Mouse (Mus musculus) cerebellum, adult 2 months (tissue): ENCODE measurements around the gene Agfg1. TPM values are rescaled to one million over a fixed set of nuclear protein-coding genes. Genes with fewer than 3 reads are reported as not detected.

Experiments
- DNase-seq, 2 experiments: peaks; one replicate each; pipeline ENCODE4 v3.0.0; 2021
- H3K27ac ChIP-seq: fragments of 200-500 bp; 2 replicates; pipeline ENCODE4 v1.5.1; 2012; ENCODE audit warnings: low read length, control low read depth, inconsistent platforms; ENCODE audit not compliant: insufficient read depth
- H3K27me3 ChIP-seq: fragments of 200-500 bp; 2 replicates; pipeline ENCODE4 v1.6.1; 2012; ENCODE audit warnings: inconsistent platforms, mild to moderate bottlenecking, low read length, moderate library complexity; ENCODE audit not compliant: control insufficient read depth, insufficient read depth
- H3K4me1 ChIP-seq: fragments of 200-500 bp; 2 replicates; pipeline ENCODE4 v1.6.1; 2011; ENCODE audit warnings: low read length; ENCODE audit not compliant: control insufficient read depth, insufficient read depth
- H3K4me3 ChIP-seq: fragments of 200-500 bp; replicated peaks from 2 replicates; pipeline ENCODE3; 2011; ENCODE audit warnings: mild to moderate bottlenecking, low read depth, low read length, control low read depth; ENCODE audit not compliant: insufficient read depth
- CTCF ChIP-seq: fragments of 200-500 bp; IDR thresholded peaks from 2 replicates; pipeline ENCODE4 v1.5.1; 2011; ENCODE audit warnings: low read depth, mild to moderate bottlenecking, control low read depth, low read length, moderate library complexity, borderline replicate concordance; ENCODE audit not compliant: insufficient read depth
- POLR2A ChIP-seq: fragments of 200-500 bp; IDR thresholded peaks from 2 replicates; pipeline ENCODE4 v1.6.1; 2011; ENCODE audit warnings: low read length, control low read depth, borderline replicate concordance; ENCODE audit not compliant: insufficient read depth
- WGBS: fragments of 180-500 bp; shearing (Covaris S2); methylation state at CpG from one replicate; pipeline ENCODE4 v1.1.7; 2018; 5-methylcytosine and 5-hydroxymethylcytosine counted together
- polyA plus RNA-seq: library from polyadenylated mRNA; depleted of rRNA; stranded (reverse); fragments of >200 nt; gene quantifications from 2 replicates; pipeline ENCODE4 v1.2.3, GENCODE M21; 2012

Gene Agfg1
- polyA plus RNA-seq, 1 experiment, result 43.1 TPM

DNA sequence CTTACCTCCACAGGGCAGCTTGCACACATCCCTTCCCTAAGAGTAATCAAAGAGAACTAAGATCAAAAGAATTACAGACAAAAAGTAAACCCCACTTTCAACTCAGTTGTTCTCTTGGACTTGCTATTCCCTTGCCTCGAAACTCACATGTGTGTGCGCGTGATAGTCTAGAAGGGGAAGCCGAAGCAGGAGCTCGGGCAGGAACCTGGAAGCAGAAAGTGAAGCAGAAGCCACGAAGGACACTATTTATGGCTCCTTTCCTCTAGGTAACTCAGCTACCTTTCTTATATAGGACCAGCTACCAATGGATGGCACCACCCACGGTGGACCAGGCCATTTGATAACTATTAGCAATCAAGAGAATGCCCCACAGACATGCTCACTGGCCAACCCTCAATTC, 13.5 kb upstream of the Agfg1 start:
- no peaks in the 10 kb centered on the region; the same call in 1 of the 2 replicates for H3K4me1 ChIP-seq
- WGBS, result 92% methylated on average over 7 of the region's 7 CpGs
- TF ChIP-seq POLR2A (no peak), CTCF (no peak)
- H3K27ac ChIP-seq, result no peak overlapping the region
- no peak overlapping the region for H3K4me3 ChIP-seq
- no peaks in the 10 kb centered on the region for H3K27me3 ChIP-seq
- no peak for DNase-seq

DNA sequence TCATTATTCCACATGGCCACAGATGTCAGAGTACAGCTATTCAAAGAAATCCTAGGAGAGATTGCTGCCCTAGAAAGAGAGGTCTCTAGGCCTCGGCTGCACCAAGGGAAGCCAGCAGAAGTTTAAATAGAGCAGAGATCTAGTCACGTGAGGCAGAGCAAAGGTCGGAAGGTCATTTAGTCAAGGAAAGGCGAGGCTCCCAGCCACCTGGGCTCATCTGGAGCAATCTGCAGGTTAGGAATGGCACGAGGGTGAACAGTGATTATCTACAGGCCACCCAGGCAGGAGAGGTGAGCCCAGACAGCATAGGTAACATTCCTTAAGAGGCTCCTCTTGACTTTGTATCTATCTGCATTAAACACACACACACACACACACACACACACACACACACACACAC, 12.4 kb upstream of the Agfg1 start:
- no peaks in the 10 kb centered on the region for H3K27me3 ChIP-seq
- H3K4me3 ChIP-seq, result no peak overlapping the region
- WGBS, result 50% methylated on average over 5 of the region's 5 CpGs
- TF ChIP-seq POLR2A (no peak), CTCF (no peak)
- DNase-seq, result no peak
- H3K27ac ChIP-seq, result no peak overlapping the region
- no peaks in the 10 kb centered on the region; the same call in 1 of the 2 replicates for H3K4me1 ChIP-seq

GRCm38 (mm10) chr1:82830771-82831170, 8.5 kb upstream of the Agfg1 start:
- H3K27me3 ChIP-seq, result no peaks in the 10 kb centered on the region
- H3K27ac ChIP-seq, result no peak overlapping the region
- H3K4me3 ChIP-seq, result no peak overlapping the region
- H3K4me1 ChIP-seq, result no peaks in the 10 kb centered on the region
- 97% methylated on average over 1 of the region's 1 CpGs for WGBS
- TF ChIP-seq POLR2A (no peak), CTCF (no peak)
- no peak for DNase-seq

GRCm38 (mm10) chr1:82831547-82832240, 7.6 kb upstream of the Agfg1 start:
- H3K27me3 ChIP-seq, result no peaks in the 10 kb centered on the region
- no peak for DNase-seq
- WGBS, result 27% methylated on average over 9 of the region's 9 CpGs
- TF ChIP-seq CTCF (no peak), POLR2A (no peak)
- H3K4me3 ChIP-seq, result no peak overlapping the region
- peak overlapping the region; percentile 53; the same call in 1 of the 2 replicates for H3K27ac ChIP-seq
- H3K4me1 ChIP-seq, result no peaks in the 10 kb centered on the region

- Histone ChIP-seq H3K4me1 (no peaks in the 10 kb centered on the region), H3K4me3 (no peak overlapping the region), H3K27ac (no peak overlapping the region), H3K27me3 (no peaks in the 10 kb centered on the region)
- 42% methylated on average over 11 of the region's 11 CpGs for WGBS
- no peak for DNase-seq
- TF ChIP-seq POLR2A (no peak), CTCF (no peak)
Measured at GRCm38 (mm10) chr1:82832495-82833021, 6.7 kb upstream of the Agfg1 start.

- no peaks in the 10 kb centered on the region for H3K4me1 ChIP-seq
- H3K4me3 ChIP-seq, result no peak overlapping the region
- no peak overlapping the region for H3K27ac ChIP-seq
- 95% methylated on average over 2 of the region's 2 CpGs for WGBS
- TF ChIP-seq CTCF, result no peak
- TF ChIP-seq POLR2A, result no peak
- no peak for DNase-seq
- no peaks in the 10 kb centered on the region for H3K27me3 ChIP-seq
Measured at GRCm38 (mm10) chr1:82833501-82833900, 5.8 kb upstream of the Agfg1 start.

DNA sequence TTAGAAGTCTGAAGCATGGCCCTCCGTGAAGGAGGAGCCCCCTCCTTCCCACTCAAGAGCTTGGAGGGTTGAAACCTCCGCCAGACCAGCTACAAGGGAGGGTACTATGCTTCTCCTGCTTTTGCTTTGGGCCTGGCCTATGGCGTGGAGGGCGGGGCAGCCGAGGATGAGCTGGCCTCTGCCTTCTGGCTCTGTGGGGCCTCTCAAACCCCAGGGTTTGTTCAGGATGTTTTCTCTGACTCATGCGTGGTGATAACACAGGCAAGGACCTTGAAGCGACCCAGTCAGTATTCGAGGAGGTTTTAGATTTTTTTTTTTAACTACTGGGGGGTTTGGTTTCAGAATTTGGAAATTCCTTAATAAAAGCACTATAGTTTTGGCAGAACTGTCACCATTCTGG, 4.7 kb upstream of the Agfg1 start:
- H3K4me3 ChIP-seq, result no peak overlapping the region
- no peak for DNase-seq

More for the DNA sequence above, 4.7 kb upstream of the Agfg1 start:
- no peaks in the 10 kb centered on the region for H3K27me3 ChIP-seq
- no peak overlapping the region for H3K27ac ChIP-seq
- WGBS, result 73% methylated on average over 8 of the region's 8 CpGs
- no peaks in the 10 kb centered on the region for H3K4me1 ChIP-seq
- TF ChIP-seq CTCF (no peak), POLR2A (no peak)
